Mouse (Mus musculus): Measurements from ENCODE around the gene Pdia6. TPM values are rescaled to one million over a fixed set of nuclear protein-coding genes. Genes with fewer than 3 reads are reported as not detected.

The Pdia6 gene
- polyA plus RNA-seq, 1 experiment: 319 TPM

DNA sequence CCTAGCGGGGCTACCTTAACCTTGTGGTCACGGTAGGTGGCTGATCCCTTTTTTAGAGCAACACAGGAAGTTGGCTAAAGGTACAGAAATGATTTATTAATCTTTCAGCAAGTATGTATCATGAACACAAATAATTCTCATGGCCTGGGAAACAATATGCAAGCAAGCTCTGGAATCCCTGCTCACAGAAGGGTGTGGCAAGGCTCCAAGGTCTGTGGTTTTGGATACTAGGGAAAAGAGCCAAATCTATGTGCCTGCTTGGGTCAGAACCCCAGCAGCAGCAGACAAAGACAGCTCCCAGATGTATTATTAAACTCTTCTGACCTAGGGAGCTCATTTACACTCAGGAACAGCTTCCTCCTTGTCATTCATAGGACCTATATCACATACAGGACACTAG is 22.7 kb downstream of the Pdia6 start:
- Histone ChIP-seq H3K79me2 (ENCODE audit: control insufficient read depth, insufficient read depth) (no peaks in the 10 kb centered on the region), H3K36me3 (ENCODE audit: control insufficient read depth, insufficient read depth) (peaks cover 13% of the 10 kb centered on the region), H3K27me3 (ENCODE audit: control insufficient read depth, insufficient read depth, insufficient read length) (no peaks in the 10 kb centered on the region), H3K4me3 (ENCODE audit: insufficient read depth, poor library complexity, severe bottlenecking) (no peak overlapping the region), H3ac (ENCODE audit: control insufficient read depth, insufficient read length, low read depth) (no peak overlapping the region), H3K79me3 (ENCODE audit: low read depth) (no peaks in the 10 kb centered on the region)
- TF ChIP-seq CTCF (IDR thresholded peaks at IDR 0.05; ENCODE audit: control insufficient read depth, insufficient read depth, insufficient read length): no peak
- TF ChIP-seq MAX (IDR thresholded peaks at IDR 0.05): no peak
- no peak for TF ChIP-seq MYOD1 (IDR thresholded peaks at IDR 0.05; ENCODE audit: control insufficient read depth, insufficient read length, low read depth)
- TF ChIP-seq USF1 (IDR thresholded peaks at IDR 0.05; ENCODE audit: low read depth): no peak
- no peak for TF ChIP-seq CEBPB (IDR thresholded peaks at IDR 0.05; ENCODE audit: low read depth)
- TF ChIP-seq MYOG (IDR thresholded peaks at IDR 0.05; ENCODE audit: control insufficient read depth, extremely low read depth, insufficient read length): no peak

DNA sequence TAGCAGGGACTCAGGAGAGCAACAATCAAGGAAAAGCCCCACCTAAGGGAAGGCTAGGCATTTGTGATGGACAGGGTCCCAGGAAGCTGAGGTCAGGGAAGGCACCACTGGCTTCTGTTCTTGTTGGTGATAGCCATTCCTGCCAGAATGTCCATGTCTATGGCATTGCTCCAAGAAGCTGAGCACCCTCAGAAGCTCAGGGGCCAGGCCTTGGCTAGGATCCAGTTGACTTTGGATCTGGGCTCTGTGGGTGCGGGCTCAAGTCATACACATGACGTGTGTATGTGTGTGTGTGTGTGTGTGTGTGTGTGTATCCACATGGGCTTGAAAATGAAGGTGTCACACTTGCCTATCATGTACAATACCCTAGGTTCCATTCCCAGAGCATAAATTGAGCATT is 23.6 kb downstream of the Pdia6 start:
- no peaks in the 10 kb centered on the region for H3K79me2 ChIP-seq (ENCODE audit: control insufficient read depth, insufficient read depth)
- no peaks in the 10 kb centered on the region for H3K79me3 ChIP-seq (ENCODE audit: low read depth)
- H3ac ChIP-seq (ENCODE audit: control insufficient read depth, insufficient read length, low read depth): no peak overlapping the region
- H3K27me3 ChIP-seq (ENCODE audit: control insufficient read depth, insufficient read depth, insufficient read length): no peaks in the 10 kb centered on the region
- peaks cover 4% of the 10 kb centered on the region for H3K36me3 ChIP-seq (ENCODE audit: control insufficient read depth, insufficient read depth)
- no peak overlapping the region for H3K4me3 ChIP-seq (ENCODE audit: insufficient read depth, poor library complexity, severe bottlenecking)
- TF ChIP-seq USF1 (IDR thresholded peaks at IDR 0.05; ENCODE audit: low read depth): no peak
- TF ChIP-seq MAX (IDR thresholded peaks at IDR 0.05): no peak
- TF ChIP-seq MYOG (IDR thresholded peaks at IDR 0.05; ENCODE audit: control insufficient read depth, extremely low read depth, insufficient read length): no peak
- TF ChIP-seq MYOD1 (IDR thresholded peaks at IDR 0.05; ENCODE audit: control insufficient read depth, insufficient read length, low read depth): no peak
- no peak for TF ChIP-seq CTCF (IDR thresholded peaks at IDR 0.05; ENCODE audit: control insufficient read depth, insufficient read depth, insufficient read length)
- TF ChIP-seq CEBPB (IDR thresholded peaks at IDR 0.05; ENCODE audit: low read depth): no peak
- no peak for TF ChIP-seq FOSL1 (IDR thresholded peaks at IDR 0.05; ENCODE audit: insufficient read depth, low read length, poor library complexity, severe bottlenecking)

DNA sequence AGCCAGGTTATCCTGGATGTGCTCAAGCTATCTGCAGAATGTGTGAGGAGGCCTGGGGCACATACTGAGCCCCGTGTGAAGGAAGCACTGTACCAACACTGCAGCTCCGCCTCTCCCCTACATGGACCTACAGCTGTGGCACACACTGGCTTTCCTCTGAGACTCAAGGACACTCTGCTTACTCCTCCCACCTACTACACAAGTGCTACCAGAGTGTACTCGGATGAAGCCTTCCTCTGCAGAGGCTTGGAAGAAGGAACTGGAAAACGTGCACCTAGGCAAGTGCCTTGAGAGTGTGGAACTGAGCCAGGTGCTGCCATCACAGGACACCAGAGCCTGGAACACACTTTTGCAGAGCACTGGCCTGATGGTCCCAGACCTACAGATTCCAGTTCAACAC is 24.2 kb downstream of the Pdia6 start:
- H3K79me2 ChIP-seq (ENCODE audit: control insufficient read depth, insufficient read depth): no peaks in the 10 kb centered on the region
- H3K36me3 ChIP-seq (ENCODE audit: control insufficient read depth, insufficient read depth): no peaks in the 10 kb centered on the region
- H3K79me3 ChIP-seq (ENCODE audit: low read depth): no peaks in the 10 kb centered on the region
- H3K27me3 ChIP-seq (ENCODE audit: control insufficient read depth, insufficient read depth, insufficient read length): no peaks in the 10 kb centered on the region
- H3K4me3 ChIP-seq (ENCODE audit: insufficient read depth, poor library complexity, severe bottlenecking): no peak overlapping the region
- H3ac ChIP-seq (ENCODE audit: control insufficient read depth, insufficient read length, low read depth): no peak overlapping the region
- TF ChIP-seq FOSL1 (IDR thresholded peaks at IDR 0.05; ENCODE audit: insufficient read depth, low read length, poor library complexity, severe bottlenecking) (no peak), USF1 (IDR thresholded peaks at IDR 0.05; ENCODE audit: low read depth) (no peak), MYOD1 (IDR thresholded peaks at IDR 0.05; ENCODE audit: control insufficient read depth, insufficient read length, low read depth) (no peak), CEBPB (IDR thresholded peaks at IDR 0.05; ENCODE audit: low read depth) (no peak), MYOG (IDR thresholded peaks at IDR 0.05; ENCODE audit: control insufficient read depth, extremely low read depth, insufficient read length) (no peak), MAX (IDR thresholded peaks at IDR 0.05) (no peak), CTCF (IDR thresholded peaks at IDR 0.05; ENCODE audit: control insufficient read depth, insufficient read depth, insufficient read length) (no peak)

DNA sequence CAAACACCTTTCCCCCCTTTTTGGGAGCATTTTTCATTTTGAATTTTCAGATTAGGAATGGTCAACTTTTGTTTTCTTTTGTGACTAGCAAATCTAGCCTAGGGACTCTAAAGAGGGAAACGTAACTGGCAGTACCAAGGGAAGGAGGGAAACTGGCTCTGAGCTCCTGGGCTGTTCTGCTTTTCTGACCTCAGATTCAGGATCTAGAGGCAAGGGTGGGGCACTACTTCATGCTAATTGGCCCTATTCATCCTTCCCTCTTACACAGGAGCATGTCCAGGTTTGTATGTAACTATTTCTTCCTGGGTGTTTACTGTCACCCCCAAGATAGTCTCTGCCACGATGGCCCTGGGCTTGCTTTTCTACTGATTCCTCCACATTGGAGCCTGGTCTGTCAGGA is 30.6 kb downstream of the Pdia6 start:
- Histone ChIP-seq H3K27me3 (ENCODE audit: control insufficient read depth, insufficient read depth, insufficient read length) (no peaks in the 10 kb centered on the region), H3ac (ENCODE audit: control insufficient read depth, insufficient read length, low read depth) (no peak overlapping the region), H3K36me3 (ENCODE audit: control insufficient read depth, insufficient read depth) (no peaks in the 10 kb centered on the region), H3K4me3 (ENCODE audit: insufficient read depth, poor library complexity, severe bottlenecking) (no peak overlapping the region), H3K79me2 (ENCODE audit: control insufficient read depth, insufficient read depth) (no peaks in the 10 kb centered on the region), H3K79me3 (ENCODE audit: low read depth) (no peaks in the 10 kb centered on the region)
- TF ChIP-seq USF1 (IDR thresholded peaks at IDR 0.05; ENCODE audit: low read depth) (no peak), MYOD1 (IDR thresholded peaks at IDR 0.05; ENCODE audit: control insufficient read depth, insufficient read length, low read depth) (no peak), MYOG (IDR thresholded peaks at IDR 0.05; ENCODE audit: control insufficient read depth, extremely low read depth, insufficient read length) (no peak), CTCF (IDR thresholded peaks at IDR 0.05; ENCODE audit: control insufficient read depth, insufficient read depth, insufficient read length) (no peak), CEBPB (IDR thresholded peaks at IDR 0.05; ENCODE audit: low read depth) (no peak)

DNA sequence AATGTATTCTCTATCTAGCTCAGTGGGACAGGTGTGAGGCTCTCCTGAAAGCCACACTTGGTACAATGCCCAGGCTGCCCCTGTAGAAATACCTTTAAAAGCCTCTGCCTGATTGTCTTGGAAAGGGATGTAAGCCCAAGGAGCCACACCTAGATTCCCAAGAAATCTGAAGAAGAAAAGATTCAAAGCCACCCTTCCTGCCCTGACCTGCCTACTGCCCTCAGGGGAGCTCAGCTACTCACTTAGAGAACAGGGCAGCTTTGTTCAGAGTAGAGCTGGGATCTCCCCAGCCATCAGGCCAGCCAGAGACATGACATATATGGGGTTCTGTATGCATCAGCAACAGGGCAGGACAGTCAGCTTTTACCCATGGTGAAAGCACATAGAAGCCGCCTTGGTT is 33.6 kb downstream of the Pdia6 start:
- H3ac ChIP-seq (ENCODE audit: control insufficient read depth, insufficient read length, low read depth): no peak overlapping the region
- H3K4me3 ChIP-seq (ENCODE audit: insufficient read depth, poor library complexity, severe bottlenecking): no peak overlapping the region
- H3K79me2 ChIP-seq (ENCODE audit: control insufficient read depth, insufficient read depth): no peaks in the 10 kb centered on the region
- no peaks in the 10 kb centered on the region for H3K79me3 ChIP-seq (ENCODE audit: low read depth)
- H3K36me3 ChIP-seq (ENCODE audit: control insufficient read depth, insufficient read depth): no peaks in the 10 kb centered on the region
- TF ChIP-seq MYOG (IDR thresholded peaks at IDR 0.05; ENCODE audit: control insufficient read depth, extremely low read depth, insufficient read length) (no peak), FOSL1 (IDR thresholded peaks at IDR 0.05; ENCODE audit: insufficient read depth, low read length, poor library complexity, severe bottlenecking) (no peak), MYOD1 (IDR thresholded peaks at IDR 0.05; ENCODE audit: control insufficient read depth, insufficient read length, low read depth) (no peak), CEBPB (IDR thresholded peaks at IDR 0.05; ENCODE audit: low read depth) (no peak), MAX (IDR thresholded peaks at IDR 0.05) (no peak), USF1 (IDR thresholded peaks at IDR 0.05; ENCODE audit: low read depth) (no peak), CTCF (IDR thresholded peaks at IDR 0.05; ENCODE audit: control insufficient read depth, insufficient read depth, insufficient read length) (no peak)
- no peaks in the 10 kb centered on the region for H3K27me3 ChIP-seq (ENCODE audit: control insufficient read depth, insufficient read depth, insufficient read length)

DNA sequence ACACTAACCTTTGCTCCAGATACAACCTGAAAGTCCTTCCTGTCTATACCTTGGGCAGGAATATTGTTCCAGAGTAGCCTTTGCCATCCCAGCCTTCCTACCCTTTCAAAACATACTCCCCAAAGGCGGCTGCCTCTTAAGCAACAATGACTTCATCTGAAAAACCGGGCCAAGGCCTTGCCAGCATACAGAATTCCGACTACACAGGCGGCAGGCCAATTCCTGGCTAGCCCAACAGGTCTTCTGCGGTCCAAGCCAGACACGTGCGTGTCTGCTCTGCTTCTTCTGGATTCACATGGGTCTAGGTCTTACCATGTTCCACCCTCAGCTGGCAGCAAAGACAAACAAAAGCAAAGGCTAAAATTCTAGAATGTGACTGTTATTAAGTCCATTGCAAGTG is 39.1 kb downstream of the Pdia6 start:
- Histone ChIP-seq H3ac (ENCODE audit: control insufficient read depth, insufficient read length, low read depth) (no peak overlapping the region), H3K36me3 (ENCODE audit: control insufficient read depth, insufficient read depth) (no peaks in the 10 kb centered on the region), H3K4me3 (ENCODE audit: insufficient read depth, poor library complexity, severe bottlenecking) (no peak overlapping the region), H3K79me3 (ENCODE audit: low read depth) (no peaks in the 10 kb centered on the region), H3K27me3 (ENCODE audit: control insufficient read depth, insufficient read depth, insufficient read length) (no peaks in the 10 kb centered on the region), H3K79me2 (ENCODE audit: control insufficient read depth, insufficient read depth) (no peaks in the 10 kb centered on the region)
- TF ChIP-seq MYOG (IDR thresholded peaks at IDR 0.05; ENCODE audit: control insufficient read depth, extremely low read depth, insufficient read length) (no peak), CEBPB (IDR thresholded peaks at IDR 0.05; ENCODE audit: low read depth) (no peak), FOSL1 (IDR thresholded peaks at IDR 0.05; ENCODE audit: insufficient read depth, low read length, poor library complexity, severe bottlenecking) (no peak), MAX (IDR thresholded peaks at IDR 0.05) (no peak)
